Mouse (Mus musculus) kidney, adult 18-20 months (tissue): ENCODE data around the gene Zpbp2.

ENCODE experiments used
- DNase-seq: peaks from one replicate; pipeline ENCODE4 v3.0.0; 2021

Zpbp2 gene

GRCm38 (mm10) chr11:98550975-98551828 is at the start of gene Zpbp2:
Zpbp2 (plus strand) TSS chr11:98551097.
- DNase-seq = peak; percentile 86

GRCm38 (mm10) chr11:98504926-98505325 is 46.0 kb upstream of the Zpbp2 start:
- no peak for DNase-seq

GRCm38 (mm10) chr11:98509434-98509833 is 41.5 kb upstream of the Zpbp2 start:
- no peak for DNase-seq

GRCm38 (mm10) chr11:98510125-98510524 is 40.8 kb upstream of the Zpbp2 start:
- no peak for DNase-seq

GRCm38 (mm10) chr11:98512881-98513280 is 38.0 kb upstream of the Zpbp2 start:
- no peak for DNase-seq

GRCm38 (mm10) chr11:98513356-98513936 is 37.5 kb upstream of the Zpbp2 start:
- DNase-seq = no peak

- no peak for DNase-seq
These were observed 30.4 kb upstream of the Zpbp2 start for GRCm38 (mm10) chr11:98520468-98520867.

- DNase-seq = no peak
These were observed 25.8 kb upstream of the Zpbp2 start for GRCm38 (mm10) chr11:98525140-98525539.

GRCm38 (mm10) chr11:98526824-98527461 is 24.0 kb upstream of the Zpbp2 start:
- DNase-seq = no peak

- no peak for DNase-seq
These were observed 13.3 kb upstream of the Zpbp2 start for GRCm38 (mm10) chr11:98537480-98538034.

GRCm38 (mm10) chr11:98540319-98540718 is 10.6 kb upstream of the Zpbp2 start:
- no peak for DNase-seq

- DNase-seq = no peak
These were observed 8.3 kb upstream of the Zpbp2 start for GRCm38 (mm10) chr11:98542553-98542952.

- no peak for DNase-seq
These were observed 7.5 kb upstream of the Zpbp2 start for GRCm38 (mm10) chr11:98543414-98543813.

- DNase-seq = no peak
These were observed 5.8 kb upstream of the Zpbp2 start for GRCm38 (mm10) chr11:98544890-98545677.

- peak; percentile 34 for DNase-seq
These were observed 5.1 kb upstream of the Zpbp2 start, which contains the start of gene Ikzf3 for GRCm38 (mm10) chr11:98545711-98546231. Ikzf3 (minus strand) TSS chr11:98546031.

- DNase-seq = no peak
These were observed 4.2 kb upstream of the Zpbp2 start for GRCm38 (mm10) chr11:98546529-98547307.

- no peak for DNase-seq
These were observed 3.6 kb upstream of the Zpbp2 start for GRCm38 (mm10) chr11:98547308-98547693.

GRCm38 (mm10) chr11:98549363-98549762 is 1.5 kb upstream of the Zpbp2 start:
- DNase-seq = no peak

GRCm38 (mm10) chr11:98550311-98550974 is 454 bp upstream of the Zpbp2 start:
- no peak for DNase-seq

GRCm38 (mm10) chr11:98553966-98554365 is 3.1 kb downstream of the Zpbp2 start:
- no peak for DNase-seq

GRCm38 (mm10) chr11:98555124-98555700 is 4.3 kb downstream of the Zpbp2 start:
- DNase-seq = no peak
